Mouse (Mus musculus): ENCODE measurements at regions not wholly inside any gene's neighbourhood (a gene's known extent, or its start where the extent isn't known, plus 50 kb on each side); places are given as distances from the start of the nearest gene placed in this dataset.

DNA sequence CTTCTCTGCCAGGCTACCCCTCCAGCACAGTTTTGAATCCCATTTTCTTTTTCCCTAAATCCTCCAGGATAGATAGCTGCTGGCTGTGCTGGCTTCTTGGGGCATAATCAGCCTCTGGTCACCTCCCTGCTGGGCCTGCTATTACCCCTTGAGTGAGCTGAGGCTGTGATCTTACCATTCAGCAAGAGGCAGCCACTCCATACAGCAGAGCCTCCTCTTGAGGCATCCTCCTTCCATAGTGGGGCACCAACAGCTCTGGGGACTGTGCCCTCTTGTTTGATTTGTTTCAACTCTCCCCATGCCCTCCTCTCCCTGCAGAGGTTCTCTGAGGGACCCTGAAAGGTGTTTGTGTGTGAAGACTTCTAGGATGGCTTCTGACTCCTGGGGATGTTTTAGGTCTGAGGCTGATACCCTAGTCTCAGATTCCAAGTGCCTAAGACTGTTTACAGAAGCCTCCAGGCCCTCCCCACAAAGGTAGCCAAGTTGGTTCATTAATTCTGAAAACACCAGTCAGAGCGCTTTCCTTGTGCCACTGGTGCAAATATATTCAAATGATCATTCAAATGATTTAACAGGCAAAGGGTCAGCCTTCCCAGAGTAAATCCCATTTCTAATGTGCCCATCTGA is 343.9 kb downstream of the Eipr1 start:
- no peaks in the 10 kb centered on the region for H3K4me1 ChIP-seq
- H3K9ac ChIP-seq, result no peak overlapping the region
- no peaks in the 10 kb centered on the region for H3K9me3 ChIP-seq (replicated peaks)
- no peak overlapping the region for H3K27ac ChIP-seq
- no peak overlapping the region for H3K4me2 ChIP-seq
- H3K36me3 ChIP-seq, result no peaks in the 10 kb centered on the region
- ATAC-seq, result no peak
- H3K4me3 ChIP-seq, result no peak overlapping the region
- 38% methylated on average over 1 of the region's 1 CpGs for WGBS (ENCODE audit: insufficient replicate concordance)
- no peaks in the 10 kb centered on the region for H3K27me3 ChIP-seq (replicated peaks)

DNA sequence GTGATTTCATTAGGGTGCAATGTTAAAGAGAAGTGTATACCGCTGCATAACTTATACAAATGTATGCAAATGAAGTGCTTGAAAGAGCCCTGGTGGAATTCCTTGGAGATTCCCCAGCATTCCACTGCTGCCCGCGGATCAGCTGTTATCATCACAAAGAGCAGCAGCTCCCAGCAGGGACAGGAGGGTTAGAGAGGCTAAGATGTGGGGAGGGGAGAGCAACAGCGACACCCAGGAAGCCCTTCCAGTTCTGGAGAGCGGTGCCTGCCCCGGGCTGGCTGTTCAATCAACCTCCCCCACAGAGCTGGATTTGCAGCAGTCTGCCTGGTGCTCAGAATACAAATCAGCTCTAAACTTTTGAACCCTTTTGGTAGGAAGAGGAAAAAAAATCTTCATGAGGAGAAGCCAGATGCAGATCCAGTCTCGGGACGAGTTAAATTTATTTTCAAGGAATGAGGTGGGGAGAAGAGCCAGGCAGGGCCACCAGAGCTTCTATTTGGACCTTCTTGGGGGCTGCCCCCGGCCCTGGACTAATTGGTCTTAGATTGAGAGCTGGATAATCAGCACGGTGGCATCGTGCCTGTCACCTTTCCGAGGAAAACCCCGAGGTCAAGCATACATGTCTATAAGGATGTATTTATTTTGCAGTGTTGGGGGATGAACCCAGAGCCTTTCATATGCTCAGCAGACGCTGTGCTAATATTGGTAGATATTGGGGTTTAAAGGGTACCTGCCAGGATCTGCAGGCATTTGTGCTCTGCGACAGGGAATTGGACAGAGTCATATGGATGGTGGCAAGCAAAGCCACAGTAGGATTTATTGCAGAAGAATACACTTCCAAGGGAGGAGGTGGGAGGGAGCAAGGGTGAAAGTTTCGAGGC is 344.7 kb downstream of the Eipr1 start:
- no peaks in the 10 kb centered on the region for H3K9me3 ChIP-seq (replicated peaks)
- ATAC-seq, result no peak
- no peak overlapping the region for H3K27ac ChIP-seq
- no peak overlapping the region for H3K9ac ChIP-seq
- no peaks in the 10 kb centered on the region for H3K27me3 ChIP-seq (replicated peaks)
- H3K4me3 ChIP-seq, result no peak overlapping the region
- 12% methylated on average over 16 of the region's 16 CpGs for WGBS (ENCODE audit: insufficient replicate concordance)
- no peaks in the 10 kb centered on the region for H3K36me3 ChIP-seq
- no peak overlapping the region for H3K4me2 ChIP-seq
- no peaks in the 10 kb centered on the region for H3K4me1 ChIP-seq

DNA sequence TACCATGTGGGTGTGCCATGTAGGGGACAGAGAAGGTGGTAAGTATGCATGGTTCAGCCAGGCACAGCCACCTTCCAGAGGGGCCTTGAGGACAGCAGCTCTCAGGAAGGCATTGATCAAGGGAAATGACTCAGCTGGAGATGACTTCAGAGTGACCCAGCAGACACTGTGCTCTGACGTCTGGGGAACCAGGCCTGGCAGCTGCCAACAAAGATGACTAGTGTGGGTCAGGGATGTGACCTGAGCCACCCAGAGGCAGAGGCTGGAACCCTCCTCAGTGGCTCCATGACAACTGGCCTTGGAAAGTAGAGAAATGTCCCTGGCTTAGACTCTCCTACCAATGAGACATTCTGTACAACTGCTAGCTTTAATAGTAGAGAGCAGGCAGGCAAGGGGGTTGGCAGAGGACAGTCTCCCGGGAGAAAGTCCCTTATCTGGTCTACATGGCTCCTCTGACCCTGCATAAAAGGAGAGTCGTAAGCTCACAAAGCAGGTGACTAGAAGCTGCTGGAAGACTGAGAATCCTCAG is 348.5 kb downstream of the Eipr1 start:
- no peak overlapping the region for H3K4me2 ChIP-seq
- no peak overlapping the region for H3K4me3 ChIP-seq
- ATAC-seq, result no peak
- WGBS (ENCODE audit: insufficient replicate concordance), result 49% methylated on average over 3 of the region's 3 CpGs
- no peak overlapping the region for H3K9ac ChIP-seq
- no peaks in the 10 kb centered on the region for H3K4me1 ChIP-seq
- H3K27me3 ChIP-seq (replicated peaks), result no peaks in the 10 kb centered on the region
- no peaks in the 10 kb centered on the region for H3K36me3 ChIP-seq
- no peaks in the 10 kb centered on the region for H3K9me3 ChIP-seq (replicated peaks)
- H3K27ac ChIP-seq, result no peak overlapping the region

DNA sequence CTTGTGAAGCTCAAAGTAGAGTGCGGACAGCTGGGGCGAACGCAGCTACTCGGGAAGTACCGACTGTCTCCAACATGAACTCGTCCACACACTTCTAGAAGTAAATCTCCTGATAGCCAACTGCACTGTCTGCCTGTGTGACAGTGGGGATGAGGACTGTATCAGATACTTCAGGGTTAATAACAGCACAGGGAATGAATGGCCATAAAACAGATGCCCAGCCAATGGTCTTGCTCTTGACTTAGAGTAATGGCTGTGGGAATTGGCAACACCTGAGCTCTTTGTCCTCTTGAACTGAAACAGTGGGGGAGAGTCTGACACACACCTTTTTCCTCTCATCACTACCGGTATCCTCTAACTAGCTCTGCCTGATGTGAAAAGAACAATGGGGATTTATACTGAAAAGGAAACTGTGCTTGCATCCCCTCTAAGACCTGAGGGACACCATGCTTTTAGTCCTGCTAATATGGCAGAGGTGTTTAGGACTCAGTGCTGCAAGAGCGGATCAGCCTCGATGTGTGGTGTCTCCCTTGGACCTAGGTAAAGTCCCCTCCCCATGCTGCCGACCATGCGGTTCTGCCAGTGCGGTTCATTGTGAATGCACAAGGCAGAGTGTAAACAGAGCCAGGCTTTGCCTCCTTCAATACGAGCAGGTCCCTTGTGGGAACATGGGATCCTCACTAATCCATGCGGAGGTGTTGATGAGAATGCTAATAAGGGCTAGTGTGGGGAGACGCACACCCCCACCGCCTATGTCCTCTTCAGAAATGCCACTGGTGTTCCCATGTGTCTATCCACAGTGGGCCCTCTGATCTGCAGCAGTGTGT is 355.5 kb downstream of the Eipr1 start:
- Histone ChIP-seq H3K4me3 (no peak overlapping the region), H3K4me2 (no peak overlapping the region), H3K36me3 (no peaks in the 10 kb centered on the region), H3K27ac (no peak overlapping the region), H3K4me1 (no peaks in the 10 kb centered on the region), H3K27me3 (replicated peaks) (no peaks in the 10 kb centered on the region), H3K9ac (no peak overlapping the region), H3K9me3 (replicated peaks) (no peaks in the 10 kb centered on the region)
- ATAC-seq, result no peak
- WGBS (ENCODE audit: insufficient replicate concordance), result 67% methylated on average over 16 of the region's 16 CpGs

DNA sequence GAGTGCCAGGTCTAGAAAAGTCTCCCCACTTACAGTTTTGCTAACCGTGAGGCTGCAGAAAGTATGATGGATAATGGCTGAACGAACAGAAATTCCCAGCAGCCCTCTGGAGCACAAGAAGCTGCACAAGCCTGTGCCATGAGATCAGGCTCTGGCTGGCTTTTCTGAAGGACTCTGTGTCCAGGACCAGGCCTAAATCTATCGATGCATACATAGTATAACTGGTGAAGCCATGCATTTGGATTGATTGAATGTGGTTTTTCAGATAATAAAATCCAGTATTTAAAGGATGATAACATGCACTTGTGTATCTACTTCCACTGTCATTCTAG is 356.1 kb downstream of the Eipr1 start:
- Histone ChIP-seq H3K9ac (no peak overlapping the region), H3K36me3 (no peaks in the 10 kb centered on the region), H3K4me1 (no peaks in the 10 kb centered on the region), H3K4me2 (no peak overlapping the region), H3K27ac (no peak overlapping the region), H3K27me3 (replicated peaks) (no peaks in the 10 kb centered on the region), H3K4me3 (no peak overlapping the region), H3K9me3 (replicated peaks) (no peaks in the 10 kb centered on the region)
- WGBS (ENCODE audit: insufficient replicate concordance), result 54% methylated on average over 3 of the region's 3 CpGs
- ATAC-seq, result no peak

DNA sequence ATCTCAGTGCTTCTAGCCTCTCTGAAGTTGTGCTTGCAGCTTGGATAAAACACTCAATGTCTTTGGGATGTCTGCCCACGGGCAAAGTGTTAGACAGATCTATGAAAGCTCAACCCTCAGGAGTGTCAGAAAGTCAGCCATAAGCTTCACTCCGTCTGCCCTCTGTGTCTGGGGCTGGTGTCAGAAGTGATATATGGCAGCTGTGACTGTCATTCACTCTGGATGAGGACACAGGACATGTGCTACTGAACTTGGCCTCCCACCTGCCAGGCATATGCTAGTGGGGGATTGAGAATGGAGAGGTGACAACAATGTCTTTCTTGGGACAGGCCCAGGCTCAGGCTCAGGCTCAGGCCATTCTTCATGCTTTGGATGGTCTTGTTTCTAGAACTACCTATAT is 366.7 kb downstream of the Eipr1 start:
- 53% methylated on average over 2 of the region's 2 CpGs for WGBS (ENCODE audit: insufficient replicate concordance)
- H3K9me3 ChIP-seq (replicated peaks), result no peaks in the 10 kb centered on the region
- no peaks in the 10 kb centered on the region for H3K27me3 ChIP-seq (replicated peaks)
- H3K4me1 ChIP-seq, result no peaks in the 10 kb centered on the region
- no peak overlapping the region for H3K4me3 ChIP-seq
- H3K27ac ChIP-seq, result no peak overlapping the region
- H3K4me2 ChIP-seq, result no peak overlapping the region
- no peaks in the 10 kb centered on the region for H3K36me3 ChIP-seq
- no peak overlapping the region for H3K9ac ChIP-seq
- ATAC-seq, result no peak

DNA sequence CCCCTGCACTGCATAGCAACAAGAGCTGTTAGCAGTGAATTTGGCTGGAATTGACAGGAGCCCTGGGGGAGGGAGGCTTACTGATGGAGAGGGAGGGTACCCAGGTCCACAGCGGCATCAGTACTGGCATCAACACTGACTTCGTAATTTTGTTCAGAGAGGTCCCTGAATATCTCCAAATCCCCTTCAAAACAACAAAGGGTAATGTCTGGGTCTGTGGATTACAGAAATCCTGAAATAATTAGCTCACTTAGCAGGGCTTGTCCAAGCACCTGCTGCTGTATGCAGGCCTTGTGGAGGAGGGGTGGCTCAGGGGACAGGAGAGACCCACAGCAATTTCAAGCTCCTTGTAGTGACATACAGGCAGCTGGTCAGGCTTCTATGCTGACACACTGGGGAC is 369.6 kb downstream of the Eipr1 start:
- Histone ChIP-seq H3K4me1 (no peaks in the 10 kb centered on the region), H3K4me2 (no peak overlapping the region)
- WGBS (ENCODE audit: insufficient replicate concordance), result 79% methylated on average over 2 of the region's 2 CpGs

DNA sequence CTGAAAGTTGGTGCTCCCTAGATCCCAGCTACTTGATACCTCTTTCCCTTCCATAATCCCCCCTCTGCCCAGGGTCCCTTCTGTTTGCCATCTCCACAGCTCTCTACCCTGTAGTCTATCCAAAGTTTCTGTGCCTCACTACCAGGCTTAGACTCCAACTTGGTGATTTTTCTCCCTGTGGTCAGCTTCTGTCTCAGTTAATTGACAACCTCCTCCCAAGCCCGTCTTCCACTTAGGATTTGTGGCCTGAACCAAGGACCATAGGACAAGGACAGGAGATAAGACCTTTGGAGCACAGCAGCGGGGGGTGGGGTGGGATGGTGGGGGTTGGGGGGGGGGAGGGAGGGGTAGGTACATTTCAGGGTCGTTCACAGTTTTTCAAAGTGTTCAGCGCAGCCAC is 371.3 kb downstream of the Eipr1 start:
- no peak for ATAC-seq
- WGBS (ENCODE audit: insufficient replicate concordance), result 45% methylated on average over 4 of the region's 4 CpGs
- no peaks in the 10 kb centered on the region for H3K4me1 ChIP-seq

More for the DNA sequence above, 369.6 kb downstream of the Eipr1 start:
- Histone ChIP-seq H3K9ac (no peak overlapping the region), H3K27me3 (replicated peaks) (no peaks in the 10 kb centered on the region), H3K9me3 (replicated peaks) (no peaks in the 10 kb centered on the region), H3K27ac (no peak overlapping the region), H3K4me3 (no peak overlapping the region), H3K36me3 (no peaks in the 10 kb centered on the region)
- no peak for ATAC-seq

DNA sequence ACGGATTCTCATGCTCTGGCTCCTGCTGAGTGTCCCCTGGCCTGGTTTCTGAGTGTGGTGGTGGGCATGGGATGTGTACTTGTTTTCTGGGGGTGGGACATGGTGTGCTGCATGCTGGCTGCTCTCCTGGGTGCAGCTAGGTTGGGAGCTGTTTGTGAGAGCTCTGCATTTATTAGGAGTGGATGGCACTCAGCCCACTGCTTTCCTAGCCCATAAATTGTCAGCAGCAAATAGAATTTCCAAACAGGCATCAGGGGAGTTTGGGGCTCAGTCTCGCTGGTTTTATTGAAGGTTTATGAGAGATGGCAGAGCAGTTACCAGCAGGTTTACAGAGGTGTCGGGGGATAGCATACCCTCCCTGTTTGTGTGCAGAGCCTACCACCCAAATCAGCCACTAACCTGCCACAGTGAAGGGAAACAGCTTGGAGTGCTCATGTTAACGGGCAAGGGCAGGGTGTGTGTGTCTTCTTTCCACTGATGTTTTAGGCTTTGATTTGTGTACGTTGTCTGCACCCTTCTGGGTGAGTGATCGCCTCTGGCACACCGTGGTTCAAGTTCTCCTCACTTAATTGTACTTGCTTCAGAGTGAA is 372.6 kb downstream of the Eipr1 start:
- ATAC-seq, result no peak
- no peak overlapping the region for H3K27ac ChIP-seq
- no peaks in the 10 kb centered on the region for H3K36me3 ChIP-seq
- no peak overlapping the region for H3K4me2 ChIP-seq
- WGBS (ENCODE audit: insufficient replicate concordance), result 54% methylated on average over 7 of the region's 7 CpGs
- no peak overlapping the region for H3K9ac ChIP-seq
- H3K9me3 ChIP-seq (replicated peaks), result no peaks in the 10 kb centered on the region
- H3K4me3 ChIP-seq, result no peak overlapping the region
- no peaks in the 10 kb centered on the region for H3K4me1 ChIP-seq
- H3K27me3 ChIP-seq (replicated peaks), result no peaks in the 10 kb centered on the region

More for the DNA sequence above, 371.3 kb downstream of the Eipr1 start:
- no peak overlapping the region for H3K4me2 ChIP-seq
- no peaks in the 10 kb centered on the region for H3K9me3 ChIP-seq (replicated peaks)
- H3K27me3 ChIP-seq (replicated peaks), result no peaks in the 10 kb centered on the region
- H3K27ac ChIP-seq, result no peak overlapping the region
- no peak overlapping the region for H3K9ac ChIP-seq
- H3K4me3 ChIP-seq, result no peak overlapping the region
- H3K36me3 ChIP-seq, result no peaks in the 10 kb centered on the region

DNA sequence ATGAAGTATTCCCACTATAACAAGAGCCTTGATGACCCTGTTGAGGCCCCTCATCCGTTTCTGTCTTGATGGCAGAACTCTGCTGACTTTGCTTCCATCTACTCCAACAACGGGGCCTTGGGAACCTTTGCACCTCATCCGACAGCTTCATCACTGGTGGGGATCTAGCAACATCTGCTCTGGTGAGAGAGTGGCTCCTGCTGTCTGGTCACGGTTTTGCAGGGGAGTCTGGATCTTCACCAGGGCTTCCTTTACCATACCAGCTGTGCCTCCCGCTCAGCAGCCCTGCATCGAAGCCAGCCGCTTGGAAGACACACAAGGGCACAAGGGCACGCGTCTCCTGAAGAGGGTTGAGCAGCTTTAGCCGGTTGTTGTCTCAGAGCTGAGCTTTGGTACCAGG is 377.2 kb downstream of the Eipr1 start:
- no peak for ATAC-seq
- H3K27me3 ChIP-seq (replicated peaks), result no peaks in the 10 kb centered on the region
- no peak overlapping the region for H3K9ac ChIP-seq
- H3K4me2 ChIP-seq, result no peak overlapping the region
- no peaks in the 10 kb centered on the region for H3K9me3 ChIP-seq (replicated peaks)
- WGBS (ENCODE audit: insufficient replicate concordance), result 40% methylated on average over 10 of the region's 10 CpGs
- H3K4me3 ChIP-seq, result no peak overlapping the region
- no peak overlapping the region for H3K27ac ChIP-seq
- H3K36me3 ChIP-seq, result no peaks in the 10 kb centered on the region
- H3K4me1 ChIP-seq, result no peaks in the 10 kb centered on the region

DNA sequence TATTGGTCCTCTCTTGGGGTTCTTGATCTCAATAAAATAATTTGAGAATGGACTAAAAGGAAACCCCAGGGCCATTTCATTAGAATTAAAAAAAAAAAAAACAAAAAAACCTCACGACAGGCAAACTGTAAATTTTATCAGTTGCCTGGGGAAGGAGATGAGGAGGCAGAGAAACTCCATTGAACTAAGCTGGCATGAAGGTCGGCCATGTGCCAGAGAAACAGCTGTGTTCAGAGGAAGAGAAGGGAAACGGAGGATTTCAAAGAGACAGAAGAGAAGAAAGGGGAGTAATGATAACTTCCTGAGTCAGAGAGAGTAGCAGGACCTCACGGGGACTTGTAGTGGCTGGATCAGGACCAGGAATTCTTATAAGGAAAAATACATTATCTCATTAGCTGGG is 377.7 kb downstream of the Eipr1 start:
- Histone ChIP-seq H3K9ac (no peak overlapping the region), H3K27ac (no peak overlapping the region), H3K36me3 (no peaks in the 10 kb centered on the region), H3K9me3 (replicated peaks) (no peaks in the 10 kb centered on the region), H3K4me1 (no peaks in the 10 kb centered on the region), H3K27me3 (replicated peaks) (no peaks in the 10 kb centered on the region), H3K4me2 (no peak overlapping the region), H3K4me3 (no peak overlapping the region)
- no peak for ATAC-seq
- 46% methylated on average over 4 of the region's 4 CpGs for WGBS (ENCODE audit: insufficient replicate concordance)

DNA sequence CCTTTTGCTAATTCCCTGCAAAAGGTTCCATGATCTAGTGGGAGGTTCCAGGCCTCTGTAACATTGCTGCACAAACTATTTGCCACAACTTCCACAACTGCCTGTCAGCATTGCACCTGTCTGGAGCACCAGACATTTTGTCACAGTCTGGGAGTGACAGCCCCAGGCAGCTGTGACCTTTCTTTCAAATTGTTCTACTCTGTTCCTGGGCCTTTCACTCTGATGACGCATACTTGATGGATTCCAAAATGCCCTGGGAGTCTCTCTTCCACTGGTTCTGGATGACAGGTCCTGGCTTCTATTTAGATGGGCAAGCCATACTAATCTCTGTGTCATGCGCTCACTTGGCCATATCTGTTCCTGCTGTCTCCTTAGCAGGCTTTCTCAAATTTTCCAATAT is 382.7 kb downstream of the Eipr1 start:
- H3K9me3 ChIP-seq (replicated peaks), result no peaks in the 10 kb centered on the region
- WGBS (ENCODE audit: insufficient replicate concordance), result 79% methylated on average over 2 of the region's 2 CpGs

More for the DNA sequence above, 382.7 kb downstream of the Eipr1 start:
- no peaks in the 10 kb centered on the region for H3K36me3 ChIP-seq
- no peak overlapping the region for H3K27ac ChIP-seq
- no peak for ATAC-seq
- H3K4me3 ChIP-seq, result no peak overlapping the region
- no peak overlapping the region for H3K4me2 ChIP-seq
- no peak overlapping the region for H3K9ac ChIP-seq
- H3K4me1 ChIP-seq, result no peaks in the 10 kb centered on the region
- H3K27me3 ChIP-seq (replicated peaks), result no peaks in the 10 kb centered on the region
